Mouse (Mus musculus): Measurements from ENCODE around the gene Ggct. TPM values are rescaled to one million over a fixed set of nuclear protein-coding genes. Genes with fewer than 3 reads are reported as not detected.

Gene Ggct
- polyA plus RNA-seq, 1 experiment from 2014 or later = 24.1 TPM

- Histone ChIP-seq H3K4me1 (peaks cover 11% of the 10 kb centered on the region; the same call in 1 of the 2 replicates), H3K27ac (replicated peaks) (no peak overlapping the region), H3K27me3 (peaks cover 21% of the 10 kb centered on the region), H3K9me3 (replicated peaks) (no peaks in the 10 kb centered on the region), H3K36me3 (peaks cover 6% of the 10 kb centered on the region; the same call in 1 of the 2 replicates), H3K4me3 (replicated peaks) (no peak overlapping the region), H3K4me2 (replicated peaks) (no peak overlapping the region), H3K9ac (no peak overlapping the region)
- 82% methylated on average over 4 of the region's 4 CpGs for WGBS
- no peak for ATAC-seq (ENCODE audit: insufficient number of reproducible peaks, low FRiP score, low TSS enrichment, low read depth)
Measured at GRCm38 (mm10) chr6:54946241-54946953, 46.4 kb downstream of the Ggct start.

GRCm38 (mm10) chr6:54944551-54944950 lies 48.2 kb downstream of the Ggct start:
- peaks cover 21% of the 10 kb centered on the region for H3K27me3 ChIP-seq
- H3K4me2 ChIP-seq (replicated peaks) = no peak overlapping the region
- WGBS = 75% methylated on average over 16 of the region's 16 CpGs
- no peak overlapping the region for H3K4me3 ChIP-seq (replicated peaks)
- no peak overlapping the region for H3K27ac ChIP-seq (replicated peaks)
- H3K4me1 ChIP-seq = peaks cover 11% of the 10 kb centered on the region; the same call in 1 of the 2 replicates
- H3K9me3 ChIP-seq (replicated peaks) = no peaks in the 10 kb centered on the region
- peaks cover 6% of the 10 kb centered on the region; the same call in 1 of the 2 replicates for H3K36me3 ChIP-seq
- no peak overlapping the region for H3K9ac ChIP-seq
- no peak for ATAC-seq (ENCODE audit: insufficient number of reproducible peaks, low FRiP score, low TSS enrichment, low read depth)

DNA sequence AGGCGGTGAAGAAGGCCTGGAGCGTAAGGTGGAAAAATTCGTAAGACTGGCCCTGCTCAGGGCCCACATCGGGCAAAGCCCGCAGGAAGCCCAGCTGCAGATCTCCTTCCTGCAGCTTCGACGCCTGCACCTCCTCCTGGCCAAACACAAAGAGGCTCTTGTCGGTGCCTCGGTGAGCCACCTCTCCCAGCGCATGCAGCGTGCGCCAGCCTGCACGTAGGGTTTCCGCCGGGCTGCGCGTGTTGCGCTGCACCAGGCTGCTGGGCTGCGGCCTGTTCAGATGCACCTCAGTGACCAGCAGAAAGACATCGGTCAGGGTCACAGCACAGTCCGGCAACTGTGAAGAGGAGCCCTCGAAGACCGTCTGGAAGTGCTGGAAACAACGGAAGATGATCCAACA lies 49.0 kb downstream of the Ggct start:
- 46% methylated on average over 24 of the region's 24 CpGs for WGBS
- peaks cover 11% of the 10 kb centered on the region; the same call in 1 of the 2 replicates for H3K4me1 ChIP-seq
- no peak overlapping the region for H3K4me2 ChIP-seq (replicated peaks)
- H3K27me3 ChIP-seq = peaks cover 21% of the 10 kb centered on the region
- ATAC-seq (ENCODE audit: insufficient number of reproducible peaks, low FRiP score, low TSS enrichment, low read depth) = no peak
- no peak overlapping the region for H3K9ac ChIP-seq
- peaks cover 6% of the 10 kb centered on the region; the same call in 1 of the 2 replicates for H3K36me3 ChIP-seq
- no peak overlapping the region for H3K4me3 ChIP-seq (replicated peaks)
- no peaks in the 10 kb centered on the region for H3K9me3 ChIP-seq (replicated peaks)
- H3K27ac ChIP-seq (replicated peaks) = no peak overlapping the region

GRCm38 (mm10) chr6:54943292-54943691 lies 49.5 kb downstream of the Ggct start:
- H3K27me3 ChIP-seq = peaks cover 21% of the 10 kb centered on the region
- no peak for ATAC-seq (ENCODE audit: insufficient number of reproducible peaks, low FRiP score, low TSS enrichment, low read depth)
- H3K9me3 ChIP-seq (replicated peaks) = no peaks in the 10 kb centered on the region
- peaks cover 6% of the 10 kb centered on the region; the same call in 1 of the 2 replicates for H3K36me3 ChIP-seq
- H3K4me2 ChIP-seq (replicated peaks) = no peak overlapping the region
- H3K9ac ChIP-seq = no peak overlapping the region
- H3K4me1 ChIP-seq = peaks cover 11% of the 10 kb centered on the region; the same call in 1 of the 2 replicates
- H3K27ac ChIP-seq (replicated peaks) = no peak overlapping the region
- H3K4me3 ChIP-seq (replicated peaks) = no peak overlapping the region
- 72% methylated on average over 16 of the region's 16 CpGs for WGBS

- no peak overlapping the region for H3K4me3 ChIP-seq (replicated peaks)
- ATAC-seq (ENCODE audit: insufficient number of reproducible peaks, low FRiP score, low TSS enrichment, low read depth) = no peak
- 90% methylated on average over 6 of the region's 6 CpGs for WGBS
- no peak overlapping the region for H3K27ac ChIP-seq (replicated peaks)
- peaks cover 11% of the 10 kb centered on the region; the same call in 1 of the 2 replicates for H3K4me1 ChIP-seq
- no peak overlapping the region for H3K9ac ChIP-seq
- no peaks in the 10 kb centered on the region for H3K9me3 ChIP-seq (replicated peaks)
- H3K4me2 ChIP-seq (replicated peaks) = no peak overlapping the region
- peaks cover 6% of the 10 kb centered on the region; the same call in 1 of the 2 replicates for H3K36me3 ChIP-seq
- peaks cover 21% of the 10 kb centered on the region for H3K27me3 ChIP-seq
Measured at GRCm38 (mm10) chr6:54941149-54941548, 51.6 kb downstream of the Ggct start.

DNA sequence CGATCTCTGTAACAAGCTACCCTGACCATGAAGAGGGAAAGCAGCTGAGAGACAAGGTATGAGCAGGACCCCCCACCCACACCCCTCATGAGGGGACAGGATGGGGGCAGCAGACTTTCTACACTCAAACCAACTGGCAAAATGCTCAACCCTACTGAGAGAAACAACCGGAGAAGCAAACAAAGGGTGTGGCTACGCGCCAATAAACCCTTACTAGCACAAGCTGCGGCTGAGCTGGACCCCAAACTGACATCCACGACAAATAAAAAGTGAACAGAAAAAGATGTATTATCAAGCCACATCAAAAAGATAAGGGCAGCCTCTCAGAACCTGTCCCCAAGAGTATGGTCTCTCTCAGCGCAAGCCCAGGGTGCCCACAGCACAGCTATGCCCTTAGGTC lies 52.6 kb downstream of the Ggct start:
- ATAC-seq (ENCODE audit: insufficient number of reproducible peaks, low FRiP score, low TSS enrichment, low read depth) = no peak
- no peak overlapping the region for H3K27ac ChIP-seq (replicated peaks)
- H3K36me3 ChIP-seq = peaks cover 9% of the 10 kb centered on the region; the same call in 1 of the 2 replicates
- 57% methylated on average over 7 of the region's 7 CpGs for WGBS
- H3K4me2 ChIP-seq (replicated peaks) = no peak overlapping the region
- H3K9ac ChIP-seq = no peak overlapping the region
- peaks cover 21% of the 10 kb centered on the region for H3K27me3 ChIP-seq
- H3K9me3 ChIP-seq (replicated peaks) = no peaks in the 10 kb centered on the region
- H3K4me1 ChIP-seq = peaks cover 11% of the 10 kb centered on the region; the same call in 1 of the 2 replicates
- no peak overlapping the region for H3K4me3 ChIP-seq (replicated peaks)

DNA sequence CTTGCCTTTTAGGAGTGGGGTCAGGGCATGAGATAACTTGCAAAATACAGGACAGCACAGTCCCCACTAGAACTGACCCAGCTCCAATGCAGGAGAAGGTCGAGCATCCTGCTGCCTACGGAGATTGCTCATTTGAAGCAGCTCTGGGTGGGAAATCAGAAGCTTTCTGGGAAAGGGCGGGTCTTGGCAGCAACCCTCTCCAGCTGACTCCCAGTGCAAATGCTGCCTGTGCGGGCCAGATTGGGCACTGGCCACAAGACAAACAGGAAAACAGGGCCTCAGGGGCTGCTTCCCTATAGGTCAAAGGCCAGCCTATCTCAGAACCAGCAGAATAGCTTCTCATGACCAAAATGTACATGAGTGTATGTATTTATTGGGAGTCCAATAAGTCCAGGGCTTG lies 53.1 kb downstream of the Ggct start:
- Histone ChIP-seq H3K4me3 (replicated peaks) (no peak overlapping the region), H3K27me3 (peaks cover 18% of the 10 kb centered on the region), H3K36me3 (peaks cover 9% of the 10 kb centered on the region; the same call in 1 of the 2 replicates), H3K9me3 (replicated peaks) (no peaks in the 10 kb centered on the region), H3K4me2 (replicated peaks) (no peak overlapping the region), H3K9ac (no peak overlapping the region), H3K4me1 (peaks cover 11% of the 10 kb centered on the region; the same call in 1 of the 2 replicates), H3K27ac (replicated peaks) (no peak overlapping the region)
- 61% methylated on average over 4 of the region's 4 CpGs for WGBS
- no peak for ATAC-seq (ENCODE audit: insufficient number of reproducible peaks, low FRiP score, low TSS enrichment, low read depth)

GRCm38 (mm10) chr6:54936496-54936895 lies 56.3 kb downstream of the Ggct start:
- H3K4me2 ChIP-seq (replicated peaks) = no peak overlapping the region
- no peak overlapping the region for H3K9ac ChIP-seq
- ATAC-seq (ENCODE audit: insufficient number of reproducible peaks, low FRiP score, low TSS enrichment, low read depth) = no peak
- H3K4me3 ChIP-seq (replicated peaks) = no peak overlapping the region
- no peaks in the 10 kb centered on the region for H3K4me1 ChIP-seq
- H3K27me3 ChIP-seq = no peaks in the 10 kb centered on the region
- H3K36me3 ChIP-seq = 0 out of 2 replicates have a peak, but pooled peaks cover 7% of the 10 kb centered on the region
- WGBS = 53% methylated on average over 2 of the region's 2 CpGs
- no peaks in the 10 kb centered on the region for H3K9me3 ChIP-seq (replicated peaks)
- no peak overlapping the region for H3K27ac ChIP-seq (replicated peaks)

GRCm38 (mm10) chr6:54934930-54935329 lies 57.8 kb downstream of the Ggct start:
- H3K9ac ChIP-seq = no peak overlapping the region
- H3K4me3 ChIP-seq (replicated peaks) = no peak overlapping the region
- no peaks in the 10 kb centered on the region for H3K27me3 ChIP-seq
- no peak for ATAC-seq (ENCODE audit: insufficient number of reproducible peaks, low FRiP score, low TSS enrichment, low read depth)
- H3K36me3 ChIP-seq = 0 out of 2 replicates have a peak, but pooled peaks cover 7% of the 10 kb centered on the region
- H3K4me2 ChIP-seq (replicated peaks) = no peak overlapping the region
- WGBS = 70% methylated on average over 5 of the region's 5 CpGs
- H3K9me3 ChIP-seq (replicated peaks) = no peaks in the 10 kb centered on the region
- no peak overlapping the region for H3K27ac ChIP-seq (replicated peaks)
- H3K4me1 ChIP-seq = no peaks in the 10 kb centered on the region

- no peaks in the 10 kb centered on the region for H3K4me1 ChIP-seq
- no peak for ATAC-seq (ENCODE audit: insufficient number of reproducible peaks, low FRiP score, low TSS enrichment, low read depth)
- no peak overlapping the region for H3K4me3 ChIP-seq (replicated peaks)
- no peaks in the 10 kb centered on the region for H3K27me3 ChIP-seq
- no peaks in the 10 kb centered on the region for H3K9me3 ChIP-seq (replicated peaks)
- WGBS = 82% methylated on average over 8 of the region's 8 CpGs
- H3K4me2 ChIP-seq (replicated peaks) = no peak overlapping the region
- H3K27ac ChIP-seq (replicated peaks) = no peak overlapping the region
- 0 out of 2 replicates have a peak, but pooled peaks cover 7% of the 10 kb centered on the region for H3K36me3 ChIP-seq
- H3K9ac ChIP-seq = no peak overlapping the region
Measured at GRCm38 (mm10) chr6:54934313-54934712, 58.4 kb downstream of the Ggct start.

DNA sequence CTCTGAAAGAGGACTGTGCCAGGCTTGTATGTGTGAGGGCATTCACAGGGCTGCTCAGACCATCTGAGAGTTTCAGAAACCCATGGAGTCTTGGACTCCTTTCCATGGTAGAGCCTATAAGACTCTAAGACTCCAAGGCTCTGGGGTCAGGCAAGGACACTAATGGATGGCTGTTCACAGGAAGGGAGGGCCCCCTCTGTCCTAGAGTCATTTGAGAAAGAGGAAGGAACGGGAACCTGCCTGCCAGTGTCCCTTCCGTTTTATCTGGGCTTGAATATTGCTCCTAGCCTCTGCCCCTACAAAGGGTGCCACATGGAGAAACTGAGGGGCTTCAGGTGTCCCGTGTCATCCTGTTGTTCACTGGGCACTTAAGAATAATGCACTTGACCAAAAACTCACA lies 58.9 kb downstream of the Ggct start:
- Histone ChIP-seq H3K4me2 (replicated peaks) (no peak overlapping the region), H3K9ac (no peak overlapping the region), H3K4me1 (no peaks in the 10 kb centered on the region), H3K9me3 (replicated peaks) (no peaks in the 10 kb centered on the region), H3K36me3 (0 out of 2 replicates have a peak, but pooled peaks cover 7% of the 10 kb centered on the region), H3K27me3 (no peaks in the 10 kb centered on the region), H3K4me3 (replicated peaks) (no peak overlapping the region), H3K27ac (replicated peaks) (no peak overlapping the region)
- no peak for ATAC-seq (ENCODE audit: insufficient number of reproducible peaks, low FRiP score, low TSS enrichment, low read depth)
- 72% methylated on average over 3 of the region's 3 CpGs for WGBS

Measured in embryonic facial prominence, embryonic 15.5 days (tissue).